Mouse (Mus musculus): ENCODE results near the gene Tap1.

- TF ChIP-seq CTCF (IDR thresholded peaks at IDR 0.05; ENCODE audit: borderline replicate concordance, insufficient read depth, low read depth, low read length) (no peak), POLR2A (IDR thresholded peaks at IDR 0.05; ENCODE audit: borderline replicate concordance, insufficient read depth, low read length) (no peak)
Measured at GRCm38 (mm10) chr17:34187261-34187916, at the start of gene Tap1, which contains the start of gene Psmb9.
